Mouse (Mus musculus): ENCODE results near the gene Gm1043. TPM values are rescaled to one million over a fixed set of nuclear protein-coding genes. Genes with fewer than 3 reads are reported as not detected.

Gm1043 gene
- polyA plus RNA-seq, 1 experiment, result 0.38 TPM

GRCm38 (mm10) chr5:37105531-37106456, 20.6 kb downstream of the Gm1043 start:
- Histone ChIP-seq H3K4me3 (replicated peaks; ENCODE audit: extremely low read depth, low read depth, low read length) (no peak overlapping the region), H3K4me1 (ENCODE audit: control insufficient read depth, insufficient read depth, low read length) (no peaks in the 10 kb centered on the region)
- WGBS, result 65% methylated on average over 23 of the region's 23 CpGs
- no peak for DNase-seq
- no peak for TF ChIP-seq CTCF (IDR thresholded peaks at IDR 0.05; ENCODE audit: insufficient read depth, low read length)

GRCm38 (mm10) chr5:37107111-37107510, 21.9 kb downstream of the Gm1043 start:
- DNase-seq, result no peak
- 72% methylated on average over 5 of the region's 5 CpGs for WGBS
- Histone ChIP-seq H3K4me1 (ENCODE audit: control insufficient read depth, insufficient read depth, low read length) (no peaks in the 10 kb centered on the region), H3K4me3 (replicated peaks; ENCODE audit: extremely low read depth, low read depth, low read length) (no peak overlapping the region)
- TF ChIP-seq POLR2A (IDR thresholded peaks at IDR 0.05; ENCODE audit: borderline replicate concordance, extremely low read depth, low read depth, low read length) (no peak), CTCF (IDR thresholded peaks at IDR 0.05; ENCODE audit: insufficient read depth, low read length) (no peak)

GRCm38 (mm10) chr5:37107611-37108010, 22.4 kb downstream of the Gm1043 start:
- no peak for TF ChIP-seq POLR2A (IDR thresholded peaks at IDR 0.05; ENCODE audit: borderline replicate concordance, extremely low read depth, low read depth, low read length)
- TF ChIP-seq CTCF (IDR thresholded peaks at IDR 0.05; ENCODE audit: insufficient read depth, low read length), result no peak
- no peak for DNase-seq
- no peak overlapping the region for H3K4me3 ChIP-seq (replicated peaks; ENCODE audit: extremely low read depth, low read depth, low read length)
- WGBS, result 72% methylated on average over 6 of the region's 6 CpGs
- H3K4me1 ChIP-seq (ENCODE audit: control insufficient read depth, insufficient read depth, low read length), result no peaks in the 10 kb centered on the region

- DNase-seq, result peak; percentile 29
- TF ChIP-seq POLR2A (IDR thresholded peaks at IDR 0.05; ENCODE audit: borderline replicate concordance, extremely low read depth, low read depth, low read length), result no peak
- peak; percentile 55 for TF ChIP-seq CTCF (IDR thresholded peaks at IDR 0.05; ENCODE audit: insufficient read depth, low read length)
Observed at GRCm38 (mm10) chr5:37109280-37109849, 24.2 kb downstream of the Gm1043 start.

GRCm38 (mm10) chr5:37112389-37112788, 27.2 kb downstream of the Gm1043 start:
- WGBS, result 58% methylated on average over 7 of the region's 7 CpGs
- TF ChIP-seq POLR2A (IDR thresholded peaks at IDR 0.05; ENCODE audit: borderline replicate concordance, extremely low read depth, low read depth, low read length) (no peak), CTCF (IDR thresholded peaks at IDR 0.05; ENCODE audit: insufficient read depth, low read length) (no peak)
- Histone ChIP-seq H3K4me1 (ENCODE audit: control insufficient read depth, insufficient read depth, low read length) (no peaks in the 10 kb centered on the region), H3K4me3 (replicated peaks; ENCODE audit: extremely low read depth, low read depth, low read length) (no peak overlapping the region)
- DNase-seq, result no peak

More at GRCm38 (mm10) chr5:37109280-37109849, 24.2 kb downstream of the Gm1043 start:
- H3K4me3 ChIP-seq (replicated peaks; ENCODE audit: extremely low read depth, low read depth, low read length), result no peak overlapping the region
- 24% methylated on average over 6 of the region's 6 CpGs for WGBS
- no peaks in the 10 kb centered on the region for H3K4me1 ChIP-seq (ENCODE audit: control insufficient read depth, insufficient read depth, low read length)

- TF ChIP-seq POLR2A (IDR thresholded peaks at IDR 0.05; ENCODE audit: borderline replicate concordance, extremely low read depth, low read depth, low read length) (no peak), CTCF (IDR thresholded peaks at IDR 0.05; ENCODE audit: insufficient read depth, low read length) (no peak)
- no peak for DNase-seq
- no peak overlapping the region for H3K4me3 ChIP-seq (replicated peaks; ENCODE audit: extremely low read depth, low read depth, low read length)
- H3K4me1 ChIP-seq (ENCODE audit: control insufficient read depth, insufficient read depth, low read length), result no peaks in the 10 kb centered on the region
- WGBS, result 56% methylated on average over 9 of the region's 9 CpGs
Observed at GRCm38 (mm10) chr5:37117126-37117525, 32.0 kb downstream of the Gm1043 start.

GRCm38 (mm10) chr5:37118242-37118641, 33.1 kb downstream of the Gm1043 start:
- TF ChIP-seq POLR2A (IDR thresholded peaks at IDR 0.05; ENCODE audit: borderline replicate concordance, extremely low read depth, low read depth, low read length), result no peak
- TF ChIP-seq CTCF (IDR thresholded peaks at IDR 0.05; ENCODE audit: insufficient read depth, low read length), result peak; percentile 66
- no peak for DNase-seq
- Histone ChIP-seq H3K4me1 (ENCODE audit: control insufficient read depth, insufficient read depth, low read length) (no peaks in the 10 kb centered on the region), H3K4me3 (replicated peaks; ENCODE audit: extremely low read depth, low read depth, low read length) (no peak overlapping the region)
- WGBS, result 42% methylated on average over 4 of the region's 4 CpGs

- DNase-seq, result no peak
- Histone ChIP-seq H3K4me3 (replicated peaks; ENCODE audit: extremely low read depth, low read depth, low read length) (no peak overlapping the region), H3K4me1 (ENCODE audit: control insufficient read depth, insufficient read depth, low read length) (no peaks in the 10 kb centered on the region)
- 71% methylated on average over 7 of the region's 7 CpGs for WGBS
- TF ChIP-seq CTCF (IDR thresholded peaks at IDR 0.05; ENCODE audit: insufficient read depth, low read length) (no peak), POLR2A (IDR thresholded peaks at IDR 0.05; ENCODE audit: borderline replicate concordance, extremely low read depth, low read depth, low read length) (no peak)
Observed at GRCm38 (mm10) chr5:37121186-37121680, 36.1 kb downstream of the Gm1043 start.

- TF ChIP-seq POLR2A (IDR thresholded peaks at IDR 0.05; ENCODE audit: borderline replicate concordance, extremely low read depth, low read depth, low read length), result no peak
- TF ChIP-seq CTCF (IDR thresholded peaks at IDR 0.05; ENCODE audit: insufficient read depth, low read length), result no peak
- no peak overlapping the region for H3K4me3 ChIP-seq (replicated peaks; ENCODE audit: extremely low read depth, low read depth, low read length)
- H3K4me1 ChIP-seq (ENCODE audit: control insufficient read depth, insufficient read depth, low read length), result no peaks in the 10 kb centered on the region
- DNase-seq, result no peak
- 47% methylated on average over 4 of the region's 4 CpGs for WGBS
Observed at GRCm38 (mm10) chr5:37131841-37132240, 46.7 kb downstream of the Gm1043 start.

Measured in lung, adult 2 months (tissue).